Comparison of ENCODE assay signal across 8 mouse cellular contexts in the genomic region with DNA sequence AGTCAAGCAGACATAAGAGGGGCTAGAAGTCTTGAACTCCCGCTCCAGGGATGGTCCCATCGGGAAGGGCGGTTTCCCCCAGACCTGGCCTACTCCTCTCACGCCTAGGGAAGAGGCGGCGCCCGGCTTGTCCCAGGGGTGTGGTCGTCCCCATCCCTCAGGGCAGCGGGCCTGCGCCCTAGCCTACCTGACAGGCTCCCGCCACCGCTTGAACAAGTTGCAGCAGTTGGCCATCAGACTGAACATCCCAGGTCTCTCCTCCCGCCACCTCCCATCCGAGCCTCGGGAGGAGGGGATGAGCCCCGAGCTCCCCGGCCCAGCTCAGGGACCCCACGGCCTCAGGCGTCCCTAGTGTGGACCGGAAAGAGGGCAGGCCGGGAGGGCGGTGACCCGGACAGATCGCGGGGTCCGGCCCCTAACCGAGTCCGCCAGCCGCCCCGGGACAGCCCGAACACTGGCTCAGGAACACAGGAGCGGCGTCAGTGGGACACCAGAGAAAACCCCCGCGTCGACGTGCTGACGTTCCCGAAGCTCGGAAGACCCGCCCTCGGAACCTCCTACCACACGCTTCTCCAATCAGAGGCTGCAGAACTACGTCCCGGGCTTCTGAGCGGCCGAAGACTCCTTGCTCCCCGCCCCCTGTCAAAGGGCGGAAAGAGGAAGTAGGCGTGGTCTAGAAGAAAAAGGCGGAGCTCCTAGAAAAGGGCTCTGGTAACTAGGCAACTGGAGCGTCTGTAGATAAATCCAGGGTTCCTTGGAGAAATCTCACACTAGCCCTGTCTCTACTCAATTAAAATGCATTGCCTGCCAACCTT. TPM values are rescaled to one million over a fixed set of nuclear protein-coding genes. Genes with fewer than 3 reads are reported as not detected.
DNase-seq lines count a peak whose midpoint lies in the region; ATAC-seq lines count a peak whose summit lies in the region.

Gene Arl13b, minus strand, starts transcription at position 543 of the 815 bp plus-strand sequence.

- peak; percentile 93 to 95 for DNase-seq in B cell, adult 2 months
- peak; percentile 99 for DNase-seq in brain, adult 2 months (ENCODE audit: low read depth, low spot score)
- DNase-seq in heart, embryonic 10.5 days (ENCODE audit: low spot score): peak; percentile 99
- peak; percentile 92 for DNase-seq in liver
- peak; percentile 88 to 89 for DNase-seq in spleen, postnatal 4 days (ENCODE audit: low spot score in 2 of 2)

- H3K4me3 ChIP-seq in heart, embryonic 10.5 days: peak within 1 kb of the TSS; percentile 88
- H3K4me3 ChIP-seq in kidney, embryonic 15.5 days (replicated peaks): peak within 1 kb of the TSS; percentile 85

- H3K27me3 ChIP-seq in heart, embryonic 10.5 days (ENCODE audit: insufficient read depth, poor library complexity, severe bottlenecking): no peaks in the 10 kb centered on the region
- H3K27me3 ChIP-seq in kidney, embryonic 15.5 days: no peaks in the 10 kb centered on the region

- peak within 1 kb of the TSS; percentile 75 for H3K4me2 ChIP-seq in kidney, embryonic 15.5 days

- H3K9me3 ChIP-seq in heart, embryonic 10.5 days: no peaks in the 10 kb centered on the region
- no peaks in the 10 kb centered on the region for H3K9me3 ChIP-seq in kidney, embryonic 15.5 days (replicated peaks)

- under 1% methylated on average over 52 of the region's 52 CpGs for WGBS in heart, embryonic 10.5 days
- under 1% methylated on average over 52 of the region's 52 CpGs for WGBS in kidney, embryonic 15.5 days

- peak within 1 kb of the TSS; percentile 87 for H3K27ac ChIP-seq in heart, embryonic 10.5 days
- peak within 1 kb of the TSS; percentile 81 for H3K27ac ChIP-seq in kidney, embryonic 15.5 days

- H3K36me3 ChIP-seq in heart, embryonic 10.5 days: no peaks in the 10 kb centered on the region
- H3K36me3 ChIP-seq in kidney, embryonic 15.5 days: no peaks in the 10 kb centered on the region

- no peaks in the 10 kb centered on the region for H3K4me1 ChIP-seq in heart, embryonic 10.5 days
- peaks cover 12% of the 10 kb centered on the region for H3K4me1 ChIP-seq in kidney, embryonic 15.5 days

- ATAC-seq in erythroblast, adult 5-6 weeks (replicated peaks; ENCODE audit: low FRiP score, poor library complexity, severe bottlenecking): peak; percentile 100
- ATAC-seq in kidney, embryonic 15.5 days (replicated peaks; ENCODE audit: low FRiP score): peak; percentile 100
- ATAC-seq in monocyte, adult 5-6 weeks (replicated peaks; ENCODE audit: insufficient number of reproducible peaks, low FRiP score, low TSS enrichment, poor library complexity, severe bottlenecking): peak; percentile 100

- H3K9ac ChIP-seq in kidney, embryonic 15.5 days: peak within 1 kb of the TSS; percentile 77

RNA-seq across cellular contexts. Expression of gene Arl13b, which starts in this region (rescaled TPM):
- total RNA-seq in erythroblast, adult 5-6 weeks (2015; ENCODE audit: low replicate concordance): 0.19 and 0.84 TPM in 2 replicates
- 2.4 and 2.5 TPM in 2 replicates for total RNA-seq in erythroblast, adult 5-6 weeks (2017; ENCODE audit: low replicate concordance)
- 9.2 and 15.4 TPM in 2 replicates for polyA plus RNA-seq in heart, embryonic 10.5 days (2016; fragmentation: Nextera tagmentation; extraction: Ambion mirVana)
- 17.1 and 19.8 TPM in 2 replicates for polyA plus RNA-seq in kidney, embryonic 15.5 days (2015; fragmentation: Nextera tagmentation; extraction: Ambion mirVana)
- total RNA-seq in monocyte, adult 5-6 weeks (2017): 20.4 to 30.8 TPM (median 27.2 TPM) in 3 replicates

Comparison
In these comparisons a context has a peak if more than half of its experiments do, and no peak if none do; other contexts are left out.
1. Peak in every context shown above with its lines: DNase-seq, ATAC-seq, H3K4me3 ChIP-seq and H3K27ac ChIP-seq.